Mouse (Mus musculus): Measurements from ENCODE around the gene Atp8b4. TPM values are rescaled to one million over a fixed set of nuclear protein-coding genes. Genes with fewer than 3 reads are reported as not detected.

Gene Atp8b4
- polyA plus RNA-seq, 1 experiment from 2014 or later, result 0.15 TPM

DNA sequence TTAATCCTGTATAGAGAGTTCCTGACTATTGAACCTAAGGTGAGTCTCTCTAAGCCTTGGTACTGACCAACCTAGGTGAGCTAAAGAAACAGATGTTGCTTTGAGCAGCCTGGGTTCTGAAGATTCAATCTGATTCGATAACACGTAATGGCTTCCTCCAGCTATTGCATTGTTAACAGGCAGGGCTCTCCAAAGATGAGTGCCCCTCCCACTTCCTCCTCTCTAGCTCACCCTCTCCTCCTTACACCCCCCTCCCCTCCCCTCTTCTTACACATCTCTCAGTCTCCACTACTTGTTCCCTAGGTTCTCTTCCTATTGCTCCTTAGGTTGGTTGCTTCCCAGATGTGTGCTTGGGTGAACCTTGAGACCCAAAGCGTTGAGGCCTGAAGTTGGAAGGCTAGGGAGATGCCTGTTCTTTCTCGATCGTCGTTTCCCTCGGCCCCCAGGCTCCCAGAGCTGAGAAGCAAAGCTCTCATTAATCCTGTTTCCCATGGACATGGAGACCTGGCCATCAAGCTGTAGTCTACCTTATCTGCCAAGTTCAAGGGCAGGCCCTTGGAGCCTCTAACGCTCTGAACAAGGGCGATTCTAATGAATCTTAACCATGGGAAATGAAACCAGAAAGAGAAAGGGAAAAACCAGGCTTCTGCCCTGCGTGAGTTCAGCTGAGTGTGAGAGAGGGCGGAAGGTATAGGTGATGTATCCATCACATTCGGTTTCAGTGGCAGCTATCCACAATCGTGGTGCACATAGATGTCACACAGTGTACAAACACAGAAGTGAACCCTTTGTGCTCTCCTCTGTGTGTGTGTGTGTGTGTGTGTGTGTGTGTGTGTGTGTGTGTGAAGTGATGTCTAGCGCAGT lies 4.4 kb downstream of the Atp8b4 start:
- no peak for ATAC-seq (ENCODE audit: insufficient number of reproducible peaks, low FRiP score)
- Histone ChIP-seq H3K27me3 (replicated peaks) (no peaks in the 10 kb centered on the region), H3K9ac (no peak overlapping the region), H3K9me3 (replicated peaks) (no peaks in the 10 kb centered on the region), H3K36me3 (no peaks in the 10 kb centered on the region), H3K4me3 (no peak overlapping the region), H3K27ac (ENCODE audit: poor library complexity, severe bottlenecking) (no peak overlapping the region), H3K4me2 (no peak overlapping the region), H3K4me1 (replicated peaks) (no peaks in the 10 kb centered on the region)
- WGBS, result 77% methylated on average over 14 of the region's 14 CpGs

DNA sequence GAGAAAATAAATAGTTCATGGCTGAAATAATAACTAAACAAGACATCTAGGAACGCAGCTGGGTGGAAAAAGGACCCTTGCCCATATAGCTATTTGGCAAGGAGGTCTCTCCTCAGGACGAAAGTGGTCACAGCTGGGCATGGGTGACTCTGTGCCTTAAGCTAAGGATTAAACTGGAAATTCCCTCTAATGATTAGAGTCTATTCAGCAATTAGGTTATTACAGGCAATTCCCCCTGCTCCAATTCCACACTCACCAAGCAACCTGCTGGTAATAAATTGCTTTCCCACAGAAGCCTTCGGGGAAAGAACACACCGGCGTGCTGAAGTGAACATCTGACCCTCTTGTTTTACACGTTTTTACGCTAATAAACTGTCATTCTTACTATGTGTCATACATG lies 5.2 kb downstream of the Atp8b4 start:
- Histone ChIP-seq H3K4me2 (no peak overlapping the region), H3K9me3 (replicated peaks) (no peaks in the 10 kb centered on the region), H3K27ac (ENCODE audit: poor library complexity, severe bottlenecking) (no peak overlapping the region), H3K27me3 (replicated peaks) (no peaks in the 10 kb centered on the region), H3K4me3 (no peak overlapping the region), H3K36me3 (no peaks in the 10 kb centered on the region), H3K9ac (no peak overlapping the region), H3K4me1 (replicated peaks) (no peaks in the 10 kb centered on the region)
- whole genome bisulfite sequencing, result 87% methylated on average over 7 of the region's 7 CpGs
- ATAC-seq (ENCODE audit: insufficient number of reproducible peaks, low FRiP score), result no peak

DNA sequence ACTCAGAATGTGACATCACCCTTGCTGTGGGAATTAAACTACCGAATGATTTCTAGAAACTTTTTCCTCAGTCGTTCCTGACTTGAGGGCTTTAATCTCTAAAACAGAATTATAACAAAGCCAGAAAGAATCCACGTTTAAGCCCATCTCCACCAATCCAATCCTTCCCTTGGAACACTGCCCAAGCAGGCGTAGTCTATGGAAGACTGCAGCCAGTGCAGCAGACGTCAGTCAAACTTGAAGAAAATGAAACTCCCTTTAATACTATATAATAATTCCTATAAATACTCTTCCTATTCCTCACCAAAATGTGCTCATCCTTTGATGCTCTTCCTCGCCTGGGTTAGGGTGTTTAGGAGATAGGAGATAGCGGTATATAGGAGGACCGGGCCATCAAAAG lies 7.2 kb downstream of the Atp8b4 start:
- Histone ChIP-seq H3K27ac (ENCODE audit: poor library complexity, severe bottlenecking) (no peak overlapping the region), H3K36me3 (no peaks in the 10 kb centered on the region), H3K27me3 (replicated peaks) (no peaks in the 10 kb centered on the region), H3K4me3 (no peak overlapping the region), H3K9ac (no peak overlapping the region), H3K4me1 (replicated peaks) (no peaks in the 10 kb centered on the region), H3K9me3 (replicated peaks) (no peaks in the 10 kb centered on the region), H3K4me2 (no peak overlapping the region)
- ATAC-seq (ENCODE audit: insufficient number of reproducible peaks, low FRiP score), result no peak
- 72% methylated on average over 8 of the region's 8 CpGs for WGBS

DNA sequence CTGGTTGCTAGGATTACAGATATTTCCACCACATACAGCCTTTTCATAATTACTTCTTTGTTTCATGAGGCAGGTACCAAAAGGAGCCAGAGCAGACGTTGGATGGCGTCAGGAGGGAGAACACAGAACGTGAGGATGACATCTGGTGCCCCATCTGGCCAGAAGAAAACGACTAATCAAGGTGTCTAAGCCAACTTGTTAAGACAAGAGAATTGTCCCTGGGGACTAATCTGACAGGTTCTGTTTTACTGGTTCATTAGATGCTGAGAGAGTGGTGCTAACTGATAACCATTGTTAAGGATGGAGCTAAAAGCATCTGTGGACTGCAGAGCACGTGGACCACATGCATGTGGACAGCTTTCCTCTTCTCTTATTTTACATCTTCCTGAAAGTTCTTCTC lies 7.8 kb downstream of the Atp8b4 start:
- H3K4me2 ChIP-seq, result no peak overlapping the region
- H3K9me3 ChIP-seq (replicated peaks), result no peaks in the 10 kb centered on the region
- no peak overlapping the region for H3K27ac ChIP-seq (ENCODE audit: poor library complexity, severe bottlenecking)
- H3K4me1 ChIP-seq (replicated peaks), result no peaks in the 10 kb centered on the region
- H3K27me3 ChIP-seq (replicated peaks), result no peaks in the 10 kb centered on the region
- H3K4me3 ChIP-seq, result no peak overlapping the region
- H3K9ac ChIP-seq, result no peak overlapping the region
- 60% methylated on average over 5 of the region's 5 CpGs for WGBS
- no peaks in the 10 kb centered on the region for H3K36me3 ChIP-seq
- ATAC-seq (ENCODE audit: insufficient number of reproducible peaks, low FRiP score), result no peak

DNA sequence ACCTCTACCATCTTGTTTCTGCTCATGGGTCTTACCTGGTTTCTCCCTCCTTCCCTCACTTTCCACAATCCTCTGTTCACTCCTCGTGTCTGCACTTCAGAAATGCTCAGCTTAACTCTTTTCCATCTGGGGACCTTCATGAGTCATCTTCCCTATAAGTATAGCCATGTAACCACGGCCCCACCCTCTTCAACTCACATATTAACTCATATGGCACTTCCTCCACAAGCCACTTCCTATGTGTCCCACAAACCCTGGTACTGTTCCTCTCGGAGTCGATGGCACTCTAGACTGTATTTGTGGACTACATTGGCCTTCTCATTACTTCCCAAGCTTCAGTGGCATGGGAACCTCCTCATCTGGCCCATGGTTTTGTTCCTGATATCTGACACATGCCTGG lies 9.0 kb downstream of the Atp8b4 start:
- Histone ChIP-seq H3K27me3 (replicated peaks) (no peaks in the 10 kb centered on the region), H3K4me2 (no peak overlapping the region), H3K9ac (no peak overlapping the region), H3K36me3 (no peaks in the 10 kb centered on the region), H3K27ac (ENCODE audit: poor library complexity, severe bottlenecking) (no peak overlapping the region), H3K9me3 (replicated peaks) (no peaks in the 10 kb centered on the region), H3K4me3 (no peak overlapping the region), H3K4me1 (replicated peaks) (no peaks in the 10 kb centered on the region)
- 79% methylated on average over 4 of the region's 4 CpGs for WGBS
- no peak for ATAC-seq (ENCODE audit: insufficient number of reproducible peaks, low FRiP score)

DNA sequence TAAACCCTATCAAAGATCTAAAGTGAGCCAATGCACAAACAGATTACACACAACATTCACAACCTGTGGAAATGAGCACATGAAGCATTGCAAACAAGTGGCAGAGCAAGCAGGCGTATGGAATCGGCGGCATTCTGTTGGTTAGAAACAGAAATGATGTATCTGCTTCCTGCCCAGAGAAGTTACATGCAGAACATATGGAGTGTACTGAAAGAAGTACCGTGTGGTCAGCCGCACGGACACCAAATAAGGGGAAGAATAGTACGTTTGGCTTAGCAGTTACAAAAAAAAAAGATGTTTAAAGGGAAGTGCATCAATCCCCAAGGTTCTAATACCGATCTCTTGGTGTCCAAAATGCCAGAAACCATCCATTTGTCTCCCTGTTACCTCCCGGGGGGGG lies 9.9 kb downstream of the Atp8b4 start:
- H3K4me3 ChIP-seq, result no peak overlapping the region
- no peak overlapping the region for H3K9ac ChIP-seq
- H3K4me1 ChIP-seq (replicated peaks), result no peaks in the 10 kb centered on the region
- no peaks in the 10 kb centered on the region for H3K36me3 ChIP-seq
- H3K27ac ChIP-seq (ENCODE audit: poor library complexity, severe bottlenecking), result no peak overlapping the region
- H3K4me2 ChIP-seq, result no peak overlapping the region
- ATAC-seq (ENCODE audit: insufficient number of reproducible peaks, low FRiP score), result no peak
- no peaks in the 10 kb centered on the region for H3K9me3 ChIP-seq (replicated peaks)
- 81% methylated on average over 9 of the region's 9 CpGs for WGBS
- H3K27me3 ChIP-seq (replicated peaks), result no peaks in the 10 kb centered on the region

DNA sequence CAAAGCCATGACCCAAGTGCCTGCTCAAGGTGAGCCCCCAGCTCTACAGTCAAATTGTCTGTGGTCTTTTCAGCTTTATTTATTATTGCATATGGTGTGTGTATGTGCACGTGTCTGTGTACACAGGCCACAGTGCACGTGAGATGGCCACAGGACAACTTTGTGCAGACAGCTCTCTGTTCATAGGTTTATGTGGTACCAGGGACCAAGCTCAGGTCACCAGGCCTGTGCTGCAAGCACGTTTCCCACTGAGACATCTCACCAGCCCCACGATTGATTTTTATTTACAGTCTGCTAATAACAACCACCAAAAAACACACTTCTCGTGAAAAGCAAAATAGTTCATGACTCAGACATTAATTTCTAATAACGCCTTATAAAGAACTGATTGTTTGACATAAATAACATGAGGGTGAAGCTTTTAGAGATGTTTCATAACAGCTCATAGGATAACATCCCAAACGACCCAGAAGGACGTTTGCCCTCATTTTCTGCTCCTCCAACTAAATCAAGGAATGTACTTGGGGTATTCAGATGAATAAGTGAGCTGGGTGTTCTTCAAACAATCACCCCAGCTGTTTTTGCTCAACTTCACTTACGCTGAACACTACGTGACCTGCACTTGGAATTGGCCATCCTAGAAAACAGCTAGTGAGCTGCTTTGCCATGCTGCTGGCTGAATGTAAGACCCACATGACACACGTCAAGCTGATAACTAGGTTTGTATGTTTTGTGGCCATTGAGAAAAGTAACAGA lies 15.0 kb downstream of the Atp8b4 start:
- WGBS, result 79% methylated on average over 11 of the region's 11 CpGs
- no peak for ATAC-seq (ENCODE audit: insufficient number of reproducible peaks, low FRiP score)
- no peaks in the 10 kb centered on the region for H3K4me1 ChIP-seq (replicated peaks)
- H3K36me3 ChIP-seq, result no peaks in the 10 kb centered on the region
- no peak overlapping the region for H3K27ac ChIP-seq (ENCODE audit: poor library complexity, severe bottlenecking)
- no peak overlapping the region for H3K9ac ChIP-seq
- H3K9me3 ChIP-seq (replicated peaks), result no peaks in the 10 kb centered on the region
- H3K4me2 ChIP-seq, result no peak overlapping the region
- no peak overlapping the region for H3K4me3 ChIP-seq
- no peaks in the 10 kb centered on the region for H3K27me3 ChIP-seq (replicated peaks)

DNA sequence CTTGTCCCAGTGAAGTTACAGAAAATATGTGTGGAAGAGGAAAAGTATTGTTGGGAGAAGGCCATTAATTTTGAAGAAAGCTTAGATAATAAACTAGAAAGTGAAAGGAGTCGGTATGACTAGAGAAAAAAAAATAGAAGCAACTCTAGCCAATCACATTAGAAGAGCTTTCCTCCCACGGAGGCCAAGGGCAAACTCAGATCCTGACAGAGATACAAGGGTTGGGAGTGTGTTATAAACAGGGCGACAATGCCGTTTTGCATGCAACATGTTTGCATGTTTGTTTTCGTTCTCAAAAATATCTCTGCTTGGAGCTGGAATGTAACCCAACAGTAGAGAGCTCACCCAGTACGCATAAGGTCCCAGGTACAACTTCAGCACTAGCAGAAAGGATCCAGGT lies 17.1 kb downstream of the Atp8b4 start:
- Histone ChIP-seq H3K4me2 (no peak overlapping the region), H3K4me1 (replicated peaks) (no peaks in the 10 kb centered on the region), H3K9ac (no peak overlapping the region), H3K9me3 (replicated peaks) (no peaks in the 10 kb centered on the region), H3K27me3 (replicated peaks) (no peaks in the 10 kb centered on the region), H3K36me3 (no peaks in the 10 kb centered on the region), H3K27ac (ENCODE audit: poor library complexity, severe bottlenecking) (no peak overlapping the region), H3K4me3 (no peak overlapping the region)
- WGBS, result 69% methylated on average over 6 of the region's 6 CpGs
- ATAC-seq (ENCODE audit: insufficient number of reproducible peaks, low FRiP score), result no peak

DNA sequence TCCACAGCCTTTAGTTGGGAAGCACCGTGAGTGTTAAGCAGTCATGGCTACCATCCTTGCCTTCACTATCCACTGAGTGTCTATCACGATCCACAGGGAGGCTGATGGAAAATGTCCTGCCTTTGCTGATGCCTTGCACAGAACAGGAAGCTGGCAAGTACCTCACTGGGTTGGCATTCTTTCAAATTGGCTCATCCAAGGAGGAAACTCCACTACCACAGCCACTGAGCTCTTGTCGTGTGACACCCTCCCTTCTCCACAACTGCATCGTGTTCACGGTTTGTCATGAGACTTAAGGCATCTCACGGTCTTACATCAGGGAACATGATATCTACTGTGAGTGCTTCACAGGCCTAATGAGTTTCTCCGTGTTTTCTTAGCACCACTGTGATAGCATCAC lies 22.9 kb downstream of the Atp8b4 start:
- Histone ChIP-seq H3K4me1 (replicated peaks) (no peaks in the 10 kb centered on the region), H3K9ac (no peak overlapping the region), H3K27me3 (replicated peaks) (no peaks in the 10 kb centered on the region), H3K9me3 (replicated peaks) (no peaks in the 10 kb centered on the region), H3K27ac (ENCODE audit: poor library complexity, severe bottlenecking) (no peak overlapping the region), H3K36me3 (no peaks in the 10 kb centered on the region), H3K4me3 (no peak overlapping the region), H3K4me2 (no peak overlapping the region)
- 75% methylated on average over 7 of the region's 7 CpGs for WGBS
- no peak for ATAC-seq (ENCODE audit: insufficient number of reproducible peaks, low FRiP score)

DNA sequence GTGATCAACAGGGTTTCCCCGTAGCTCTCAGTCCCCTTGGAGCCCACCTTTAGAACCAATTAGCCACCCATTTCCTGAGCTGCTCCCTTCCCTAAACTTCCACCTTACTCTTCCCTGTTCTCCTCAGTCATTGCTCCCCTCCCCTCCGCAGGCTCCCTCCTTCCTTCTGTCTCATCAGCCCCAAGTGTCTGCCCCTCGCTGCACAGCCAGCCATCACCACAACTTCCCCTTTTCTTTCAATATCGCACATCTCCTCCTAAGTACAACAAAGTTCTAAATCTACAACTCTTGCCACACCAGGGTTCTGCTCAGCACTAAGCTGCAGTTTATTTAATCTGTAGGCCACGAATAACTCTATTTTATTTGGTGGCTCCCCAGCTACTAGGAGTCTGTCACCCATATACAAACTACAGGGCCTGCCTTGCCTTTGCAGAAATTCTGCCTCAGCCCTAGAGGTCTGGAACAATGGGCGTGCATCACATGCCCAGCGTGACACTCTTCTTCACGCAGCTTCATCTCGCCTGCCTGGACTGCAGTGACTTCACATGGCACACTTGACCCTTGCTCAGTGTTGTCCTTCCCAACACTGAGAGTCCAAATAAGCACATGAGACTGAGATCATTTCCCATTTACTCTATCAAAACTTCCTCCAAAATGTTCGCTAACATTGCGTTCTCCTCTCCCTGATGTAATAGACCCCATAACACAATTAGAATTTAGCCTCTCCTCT lies 24.6 kb downstream of the Atp8b4 start:
- Histone ChIP-seq H3K4me1 (replicated peaks) (no peaks in the 10 kb centered on the region), H3K9me3 (replicated peaks) (no peaks in the 10 kb centered on the region), H3K27me3 (replicated peaks) (no peaks in the 10 kb centered on the region), H3K4me2 (no peak overlapping the region), H3K9ac (no peak overlapping the region), H3K4me3 (no peak overlapping the region), H3K27ac (ENCODE audit: poor library complexity, severe bottlenecking) (no peak overlapping the region), H3K36me3 (no peaks in the 10 kb centered on the region)
- WGBS, result 80% methylated on average over 11 of the region's 11 CpGs
- no peak for ATAC-seq (ENCODE audit: insufficient number of reproducible peaks, low FRiP score)

DNA sequence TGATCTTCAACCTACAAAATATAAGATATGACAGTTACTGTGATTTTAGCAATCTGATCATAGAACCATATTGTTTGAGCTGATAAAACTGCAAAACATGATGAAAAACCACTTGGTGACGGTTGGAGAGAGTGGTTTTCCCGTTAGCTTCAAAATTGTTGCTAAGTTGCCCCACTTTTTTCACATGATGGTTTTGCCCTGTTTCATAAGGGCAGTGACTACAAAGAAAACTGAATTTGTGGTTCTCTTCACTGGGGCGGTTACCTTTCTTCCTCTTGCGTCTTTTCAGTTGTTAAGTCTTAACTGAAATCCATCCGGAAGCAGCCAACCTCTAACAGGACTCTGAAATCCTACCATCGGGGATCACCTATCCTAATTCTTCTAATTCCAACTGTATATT lies 26.5 kb downstream of the Atp8b4 start:
- Histone ChIP-seq H3K4me1 (replicated peaks) (no peaks in the 10 kb centered on the region), H3K4me2 (no peak overlapping the region), H3K9me3 (replicated peaks) (no peaks in the 10 kb centered on the region), H3K9ac (no peak overlapping the region), H3K4me3 (no peak overlapping the region), H3K27me3 (replicated peaks) (no peaks in the 10 kb centered on the region), H3K27ac (ENCODE audit: poor library complexity, severe bottlenecking) (no peak overlapping the region), H3K36me3 (no peaks in the 10 kb centered on the region)
- 84% methylated on average over 6 of the region's 6 CpGs for WGBS
- ATAC-seq (ENCODE audit: insufficient number of reproducible peaks, low FRiP score), result no peak

Measured in heart, embryonic 12.5 days (tissue).